Mouse (Mus musculus): ENCODE measurements around the gene H2-DMb2.

- TF ChIP-seq POLR2A (IDR thresholded peaks at IDR 0.05; ENCODE audit: borderline replicate concordance, control insufficient read depth, low read depth, low read length) (peak; percentile 56; the same call in 1 of the 2 replicates), CTCF (IDR thresholded peaks at IDR 0.05; ENCODE audit: control insufficient read depth, insufficient read depth, low read length) (peak; percentile 98)
Observed at GRCm38 (mm10) chr17:34135297-34136224, 7.5 kb upstream of the H2-DMb2 start.
